Mouse (Mus musculus): ENCODE results near the gene Oas1h.
"Not testable (repeated sequence)": the region's sequence is repeated elsewhere in the genome, so short reads cannot be mapped to it uniquely, and the experiment has no call there.

Gene Oas1h

GRCm38 (mm10) chr5:120887831-120888230 lies 26.6 kb downstream of the Oas1h start:
- no peak for DNase-seq

- DNase-seq: not testable (repeated sequence)
Observed at GRCm38 (mm10) chr5:120888294-120888815, 27.1 kb downstream of the Oas1h start.

GRCm38 (mm10) chr5:120890026-120890425 lies 28.8 kb downstream of the Oas1h start:
- DNase-seq: no peak

- DNase-seq: no peak
Observed at GRCm38 (mm10) chr5:120890991-120891390, 29.8 kb downstream of the Oas1h start.

- DNase-seq: not testable (repeated sequence)
Observed at GRCm38 (mm10) chr5:120891566-120892242, 30.5 kb downstream of the Oas1h start.

GRCm38 (mm10) chr5:120892243-120892660 lies 31.0 kb downstream of the Oas1h start:
- DNase-seq: no peak

GRCm38 (mm10) chr5:120893866-120894265 lies 32.6 kb downstream of the Oas1h start:
- not testable (repeated sequence) for DNase-seq

- DNase-seq: not testable (repeated sequence)
Observed at GRCm38 (mm10) chr5:120894692-120895091, 33.5 kb downstream of the Oas1h start.

GRCm38 (mm10) chr5:120895231-120895900 lies 34.1 kb downstream of the Oas1h start:
- DNase-seq: no peak

- no peak for DNase-seq
Observed at GRCm38 (mm10) chr5:120898307-120898706, 37.1 kb downstream of the Oas1h start.

GRCm38 (mm10) chr5:120898726-120899125 lies 37.5 kb downstream of the Oas1h start:
- DNase-seq: no peak

- no peak for DNase-seq
Observed at GRCm38 (mm10) chr5:120900666-120901065, 39.4 kb downstream of the Oas1h start.

GRCm38 (mm10) chr5:120902056-120902455 lies 40.8 kb downstream of the Oas1h start:
- DNase-seq: no peak

GRCm38 (mm10) chr5:120906791-120907733 lies 45.8 kb downstream of the Oas1h start, which contains the start of gene Oas1a:
Gene Oas1a, minus strand, starts transcription at chr5:120907521.
- DNase-seq: not testable (repeated sequence)

- DNase-seq: no peak
Observed at GRCm38 (mm10) chr5:120908196-120908920, 47.1 kb downstream of the Oas1h start.

GRCm38 (mm10) chr5:120914204-120914603 lies 53.0 kb downstream of the Oas1h start, which contains the start of gene Oas1d:
Gene Oas1d, plus strand, starts transcription at chr5:120914536.
- DNase-seq: not testable (repeated sequence)

- DNase-seq: not testable (repeated sequence)
Observed at GRCm38 (mm10) chr5:120919156-120919935, 58.1 kb downstream of the Oas1h start.

GRCm38 (mm10) chr5:120920296-120920695 lies 59.1 kb downstream of the Oas1h start:
- DNase-seq: no peak

Measured in lung, postnatal 14 days (tissue).